Mouse (Mus musculus) heart, embryonic 14.5 days (tissue): ENCODE data around the gene Ubxn11. TPM values are rescaled to one million over a fixed set of nuclear protein-coding genes. Genes with fewer than 3 reads are reported as not detected.
"Not testable (repeated sequence)": the region's sequence is repeated elsewhere in the genome, so short reads cannot be mapped to it uniquely, and the experiment has no call there.

ENCODE experiments used
- ATAC-seq: fragments of 200-750 bp; cut with Nextera tagmentation; 2 replicates; pipeline ENCODE4 v1.8.0; 2017; ENCODE audit warnings: low read depth, moderate TSS enrichment; ENCODE audit not compliant: insufficient number of reproducible peaks, insufficient read depth, low FRiP score
- H3K27ac ChIP-seq, 2 experiments: fragments of 200-500 bp in 1 of 2; fragments of 300-500 bp in 1 of 2; sonication (generic) in 1 of 2; replicated peaks in 1 of 2; 2 replicates each; pipeline ENCODE4 v1.5.1; 2012 to 2014; ENCODE audit warnings: low read depth in 2 of 2, low read length in 2 of 2, control low read depth in 1 of 2, mild to moderate bottlenecking in 1 of 2, mixed read lengths in 1 of 2; ENCODE audit not compliant: control insufficient read depth in 1 of 2, insufficient read depth in 1 of 2
- H3K27me3 ChIP-seq: fragments of 300-500 bp; sonication (generic); 2 replicates; pipeline ENCODE4 v1.6.1; 2014; ENCODE audit warnings: mild to moderate bottlenecking, low read length, control low read depth; ENCODE audit not compliant: control insufficient read depth, insufficient read depth
- H3K36me3 ChIP-seq: fragments of 300-500 bp; sonication (generic); 2 replicates; pipeline ENCODE4 v1.6.1; 2014; ENCODE audit warnings: mild to moderate bottlenecking, control low read depth, low read length, mixed read lengths; ENCODE audit not compliant: control insufficient read depth, insufficient read depth
- H3K4me1 ChIP-seq, 2 experiments: fragments of 200-500 bp in 1 of 2; fragments of 300-500 bp in 1 of 2; sonication (generic) in 1 of 2; 2 replicates each; pipeline ENCODE4 v1.6.1; 2012 to 2014; ENCODE audit warnings: low read length in 2 of 2, control low read depth in 1 of 2, mixed read lengths in 1 of 2; ENCODE audit not compliant: control insufficient read depth in 2 of 2, insufficient read depth in 2 of 2
- H3K4me2 ChIP-seq: fragments of 300-500 bp; sonication (generic); 2 replicates; pipeline ENCODE4 v1.6.1; 2014; ENCODE audit warnings: mild to moderate bottlenecking, low read length
- H3K4me3 ChIP-seq, 2 experiments: fragments of 200-500 bp in 1 of 2; fragments of 300-500 bp in 1 of 2; sonication (generic) in 1 of 2; 2 replicates each; pipeline ENCODE4 v1.5.1; 2012 to 2014; ENCODE audit warnings: low read length in 2 of 2, mild to moderate bottlenecking in 2 of 2, control low read depth in 1 of 2, low read depth in 1 of 2, moderate library complexity in 1 of 2; ENCODE audit not compliant: control insufficient read depth in 1 of 2, insufficient read depth in 1 of 2
- H3K9ac ChIP-seq: fragments of 300-500 bp; sonication (generic); 2 replicates; pipeline ENCODE4 v1.6.1; 2014; ENCODE audit warnings: mild to moderate bottlenecking, low read length
- H3K9me3 ChIP-seq: fragments of 300-500 bp; sonication (generic); 2 replicates; pipeline ENCODE4 v1.6.1; 2016; ENCODE audit warnings: low read length, control low read depth; ENCODE audit not compliant: control insufficient read depth
- WGBS: fragments of 180-500 bp; shearing (Covaris S2); extraction: QIAGEN DNeasy Blood & Tissue Kit; methylation state at CpG from one replicate; pipeline ENCODE4 v1.1.7; 2014; 5-methylcytosine and 5-hydroxymethylcytosine counted together
- polyA plus RNA-seq: library from polyadenylated mRNA; unstranded; fragments of >200 nt; fragmentation: Nextera tagmentation; extraction: Ambion mirVana; gene quantifications from 2 replicates; pipeline ENCODE4 v1.2.1, GENCODE M21; 2014

Gene Ubxn11
- polyA plus RNA-seq, 1 experiment from 2014 or later: 2.9 TPM

- 69% methylated on average over 3 of the region's 3 CpGs for WGBS
- Histone ChIP-seq H3K9ac (no peak overlapping the region), H3K4me1 (peaks cover 13 to 21% of the 10 kb centered on the region in 2 experiments), H3K27ac (no peak overlapping the region), H3K4me2 (no peak overlapping the region), H3K9me3 (no peaks in the 10 kb centered on the region), H3K27me3 (no peaks in the 10 kb centered on the region), H3K36me3 (peaks cover 20% of the 10 kb centered on the region), H3K4me3 (no peak overlapping the region)
- ATAC-seq: no peak
Measured at GRCm38 (mm10) chr4:134132117-134132516, 29.7 kb downstream of the Ubxn11 start.

GRCm38 (mm10) chr4:134132519-134133095 lies 30.2 kb downstream of the Ubxn11 start:
- WGBS: 53% methylated on average over 8 of the region's 8 CpGs
- Histone ChIP-seq H3K27me3 (no peaks in the 10 kb centered on the region), H3K4me2 (no peak overlapping the region), H3K36me3 (peaks cover 20% of the 10 kb centered on the region), H3K9me3 (no peaks in the 10 kb centered on the region), H3K4me1 (peaks cover 11 to 16% of the 10 kb centered on the region in 2 experiments), H3K9ac (no peak overlapping the region), H3K4me3 (no peak overlapping the region), H3K27ac (no peak overlapping the region)
- ATAC-seq: no peak

DNA sequence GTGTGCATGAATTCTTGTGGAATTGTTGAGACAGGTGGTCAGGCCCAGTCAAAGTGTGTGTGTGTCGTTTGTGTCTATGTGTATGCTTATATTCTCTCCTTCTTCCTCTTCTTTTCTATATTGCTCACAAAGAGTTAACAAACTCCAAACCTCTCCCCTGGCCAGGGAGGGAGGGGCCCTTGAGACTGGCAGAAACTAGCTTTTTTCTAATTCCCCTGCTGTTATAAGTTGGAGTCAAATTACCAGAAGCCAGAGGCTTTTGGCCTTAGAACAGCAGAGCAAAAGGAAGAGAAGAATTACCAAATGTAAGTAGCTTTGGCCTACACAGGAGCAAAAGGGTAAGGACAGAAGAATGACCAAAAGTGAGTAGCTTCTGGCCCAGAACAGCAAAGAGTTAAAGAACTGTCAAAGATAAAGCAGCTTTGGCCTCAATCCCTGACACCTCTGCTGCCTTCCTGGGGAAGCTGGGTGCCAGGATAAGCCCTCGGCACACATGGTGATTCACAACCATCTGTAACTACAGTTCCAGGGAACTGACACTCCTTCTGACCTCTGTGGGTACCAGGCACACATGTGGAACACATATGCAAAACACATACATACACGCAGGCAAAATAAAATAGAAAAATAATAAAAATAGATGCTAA lies 34.0 kb downstream of the Ubxn11 start:
- Histone ChIP-seq H3K4me1 (no peaks in the 10 kb centered on the region; a peak in 1 of 4 replicates), H3K36me3 (peaks cover 16% of the 10 kb centered on the region), H3K9ac (no peak overlapping the region), H3K4me2 (no peak overlapping the region), H3K9me3 (no peaks in the 10 kb centered on the region), H3K27me3 (no peaks in the 10 kb centered on the region), H3K27ac (no peak overlapping the region), H3K4me3 (no peak overlapping the region)
- 33% methylated on average over 3 of the region's 3 CpGs for WGBS
- ATAC-seq: no peak

GRCm38 (mm10) chr4:134138857-134139256 lies 36.5 kb downstream of the Ubxn11 start:
- H3K27ac ChIP-seq: no peak overlapping the region
- 89% methylated on average over 2 of the region's 2 CpGs for WGBS
- H3K36me3 ChIP-seq: peaks cover 9% of the 10 kb centered on the region

DNA sequence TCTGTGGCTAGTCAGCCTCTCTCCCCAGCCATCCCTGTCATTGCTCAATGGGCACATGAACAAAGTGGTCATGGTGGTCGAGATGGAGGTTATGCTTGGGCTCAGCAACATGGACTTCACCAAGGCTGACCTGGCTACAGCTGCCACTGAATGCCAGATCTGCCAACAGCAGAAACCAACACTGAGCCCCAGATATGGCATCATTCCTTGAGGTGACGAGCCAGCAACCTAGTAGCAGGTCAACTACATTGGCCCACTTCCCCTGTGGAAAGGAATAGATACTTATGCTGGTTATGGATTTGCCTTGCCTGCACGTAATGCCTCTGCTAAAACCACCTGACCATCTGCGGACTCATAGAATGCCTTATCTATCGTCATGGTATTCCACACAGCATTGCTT lies 41.9 kb downstream of the Ubxn11 start:
- H3K27me3 ChIP-seq, ATAC-seq, H3K4me1 ChIP-seq, H3K9ac ChIP-seq, H3K27ac ChIP-seq, H3K9me3 ChIP-seq, H3K4me2 ChIP-seq, H3K4me3 ChIP-seq: not testable (repeated sequence)
- WGBS: 90% methylated on average over 5 of the region's 5 CpGs
- peaks cover 41% of the 10 kb centered on the region for H3K36me3 ChIP-seq

More at GRCm38 (mm10) chr4:134138857-134139256, 36.5 kb downstream of the Ubxn11 start:
- Histone ChIP-seq H3K4me3 (no peak overlapping the region), H3K9ac (no peak overlapping the region), H3K4me2 (no peak overlapping the region), H3K9me3 (no peaks in the 10 kb centered on the region), H3K4me1 (no peaks in the 10 kb centered on the region), H3K27me3 (no peaks in the 10 kb centered on the region)
- ATAC-seq: no peak

GRCm38 (mm10) chr4:134149389-134149788 lies 47.0 kb downstream of the Ubxn11 start:
- Histone ChIP-seq H3K9me3 (no peaks in the 10 kb centered on the region), H3K27ac (no peak overlapping the region), H3K4me1 (no peaks in the 10 kb centered on the region), H3K27me3 (no peaks in the 10 kb centered on the region), H3K4me2 (no peak overlapping the region), H3K4me3 (no peak overlapping the region), H3K9ac (no peak overlapping the region), H3K36me3 (peaks cover 75% of the 10 kb centered on the region)
- WGBS: 93% methylated on average over 4 of the region's 4 CpGs
- ATAC-seq: no peak

GRCm38 (mm10) chr4:134152112-134152511 lies 49.7 kb downstream of the Ubxn11 start:
- Histone ChIP-seq H3K9ac (no peak overlapping the region), H3K4me1 (peaks cover 3 to 9% of the 10 kb centered on the region in 2 experiments), H3K27me3 (no peaks in the 10 kb centered on the region), H3K27ac (no peak overlapping the region), H3K36me3 (peaks cover 67% of the 10 kb centered on the region), H3K4me3 (no peak overlapping the region), H3K4me2 (no peak overlapping the region), H3K9me3 (no peaks in the 10 kb centered on the region)
- ATAC-seq: no peak
- WGBS: 81% methylated on average over 3 of the region's 3 CpGs

- Histone ChIP-seq H3K9me3 (no peaks in the 10 kb centered on the region), H3K36me3 (peaks cover 52% of the 10 kb centered on the region), H3K4me2 (no peak overlapping the region), H3K27me3 (no peaks in the 10 kb centered on the region), H3K27ac (no peak overlapping the region), H3K4me1 (peaks cover 3 to 14% of the 10 kb centered on the region in 2 experiments), H3K4me3 (no peak overlapping the region), H3K9ac (no peak overlapping the region)
- WGBS: 88% methylated on average over 3 of the region's 3 CpGs
- no peak for ATAC-seq
Measured at GRCm38 (mm10) chr4:134153656-134154055, 51.3 kb downstream of the Ubxn11 start.
